In the genomic region with DNA sequence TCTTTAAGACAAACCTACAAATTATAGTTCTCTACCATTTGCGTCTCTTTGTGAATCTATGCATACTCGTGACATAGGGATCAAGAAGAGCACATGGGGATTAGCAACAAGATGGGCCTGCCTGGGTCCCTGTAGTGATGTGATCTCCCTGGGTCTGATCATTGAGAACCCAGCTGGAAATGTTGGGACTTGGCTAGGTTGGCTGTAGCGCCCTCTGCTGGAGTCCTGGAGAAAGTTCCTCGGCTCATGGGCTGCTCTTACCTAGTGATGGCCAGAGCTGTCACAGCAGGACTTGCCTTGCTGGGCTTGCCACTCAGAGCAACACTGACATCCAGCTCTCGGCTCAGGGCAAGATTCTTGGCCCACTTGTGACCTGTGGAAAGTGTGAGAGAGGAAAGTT, we compare ENCODE assay signal across 8 mouse cellular contexts. TPM values are rescaled to one million over a fixed set of nuclear protein-coding genes. Genes with fewer than 3 reads are reported as not detected.
DNase-seq lines count a peak whose midpoint lies in the region; ATAC-seq and TF ChIP-seq lines count a peak whose summit lies in the region.

No protein-coding gene starts in this region.

- peaks cover 0 to 3% of the 10 kb centered on the region in 2 experiments; a peak in 1 of 4 replicates for H3K4me1 ChIP-seq in liver, embryonic 14.5 days (replicated peaks; ENCODE audit: control insufficient read depth in 2 of 2, insufficient read depth in 2 of 2, low read length in 1 of 2)

- H3K27me3 ChIP-seq in liver, embryonic 14.5 days (ENCODE audit: control insufficient read depth, insufficient read depth, low read length) = no peaks in the 10 kb centered on the region

- TF ChIP-seq EP300 in liver, embryonic 14.5 days (IDR thresholded peaks at IDR 0.05; ENCODE audit: low read depth) = no peak

- peak; percentile 31 for DNase-seq in 3T3-L1 (ENCODE audit: low read depth, low spot score)
- peak; percentile 28 for DNase-seq in Muller cell, postnatal 12 days (ENCODE audit: inconsistent ontology term)
- peak; percentile 24 for DNase-seq in cerebellum, adult 9-11 months
- peak; percentile 16 to 39 for DNase-seq in gastrocnemius, adult 8-10 months (ENCODE audit: low spot score in 2 of 2)
- DNase-seq in kidney, postnatal 10 days = peak; percentile 79
- DNase-seq in liver, embryonic 14.5 days (ENCODE audit: low read depth in 3 of 3, low spot score in 3 of 3) = peak; percentile 6 to 10 (median 7)
- peak; percentile 90 for DNase-seq in retina, embryonic 14.5 days (ENCODE audit: low spot score)
- no peak for DNase-seq in T-cell, adult 2 months (ENCODE audit: low spot score)

- no peak overlapping the region for H3K9ac ChIP-seq in liver, embryonic 14.5 days (replicated peaks)

- no peak overlapping the region for H3K4me3 ChIP-seq in liver, embryonic 14.5 days (ENCODE audit: insufficient read depth in 1 of 2, low read depth in 2 of 2, low read length in 2 of 2)

- no peak overlapping the region for H3K4me2 ChIP-seq in liver, embryonic 14.5 days (ENCODE audit: low read depth)

- no peaks in the 10 kb centered on the region for H3K9me3 ChIP-seq in liver, embryonic 14.5 days (ENCODE audit: control insufficient read depth, low read length)

- H3K36me3 ChIP-seq in liver, embryonic 14.5 days (replicated peaks; ENCODE audit: control insufficient read depth, insufficient read depth, low read depth) = no peaks in the 10 kb centered on the region

- peak; percentile 84 for TF ChIP-seq CTCF in liver, embryonic 14.5 days (IDR thresholded peaks at IDR 0.05; ENCODE audit: low read depth)

- ATAC-seq in liver, embryonic 14.5 days (ENCODE audit: insufficient read depth) = no peak

- H3K27ac ChIP-seq in liver, embryonic 14.5 days = no peak overlapping the region

- 28% methylated on average over 5 of the region's 5 CpGs for WGBS in liver, embryonic 14.5 days (ENCODE audit: insufficient replicate concordance)

RNA-seq across cellular contexts. Expression of gene Lrrc18, which starts 30.7 kb away (rescaled TPM):
- under 1 TPM in 1 of 4 experiments, not detected in 3; 0.31 TPM for total RNA-seq in gastrocnemius, adult 8-10 months (2022)
- polyA plus RNA-seq in liver, embryonic 14.5 days (2012; rRNA removed) = 0.02 and 0.03 TPM in 2 replicates
- polyA plus RNA-seq in liver, embryonic 14.5 days (2014; fragmentation: Nextera tagmentation; extraction: Ambion mirVana) = 0.08 TPM in 1 of 2 replicates, not detected in the other
